ENCODE assay signal across 20 mouse cellular contexts in the genomic region with DNA sequence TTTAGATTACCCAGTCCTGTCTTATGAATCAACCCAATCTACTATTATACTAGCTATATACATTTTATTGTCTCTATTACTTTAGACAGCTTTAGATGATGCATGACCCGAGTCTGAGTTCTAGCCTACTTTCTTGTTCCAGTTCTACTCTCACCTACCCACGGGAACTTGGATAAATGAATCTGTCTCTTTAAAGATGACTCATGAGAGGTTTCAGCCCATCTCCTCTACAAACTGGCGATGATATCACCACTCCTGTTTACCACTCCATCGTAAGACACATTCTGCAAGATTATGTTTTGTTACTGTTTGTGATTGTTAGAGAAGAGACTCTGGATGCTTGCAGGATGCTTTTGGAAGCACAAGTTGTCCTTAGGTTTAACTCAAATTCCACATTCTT.
"Had no signal": no experiment of that assay in that cellular context is flagged by ENCODE, and none has a peak within 500 bp of the region (broad histone marks: within the 10 kb centered on the region; RNA-seq: fewer than 3 reads in every experiment).

No protein-coding gene starts in this region.

- DNase-seq: gastrocnemius, postnatal 25 days; heart, adult 18-20 months; heart, postnatal 14 days; heart, postnatal 36 days; kidney, adult 18-20 months; kidney, adult 8-10 months; kidney, postnatal 10 days; kidney, postnatal 25 days; kidney, postnatal 4 days; liver had no signal

- H3K36me3 ChIP-seq: heart, embryonic 13.5 days; heart, embryonic 15.5 days; hindbrain, embryonic 10.5 days; hindbrain, embryonic 12.5 days; intestine, embryonic 15.5 days; limb, embryonic 10.5 days; limb, embryonic 12.5 days had no signal

- H3K4me1 ChIP-seq: heart, embryonic 13.5 days; heart, embryonic 15.5 days; hindbrain, embryonic 12.5 days; intestine, embryonic 15.5 days had no signal

- H3K27me3 ChIP-seq: heart, embryonic 13.5 days; heart, embryonic 15.5 days; hindbrain, embryonic 12.5 days; intestine, embryonic 15.5 days had no signal

- H3K27ac ChIP-seq: heart, embryonic 13.5 days; heart, embryonic 15.5 days; hindbrain, embryonic 10.5 days; hindbrain, embryonic 12.5 days; hindbrain, embryonic 14.5 days; intestine, embryonic 15.5 days; layer of hippocampus, adult 2 months; left cerebral cortex, adult 2 months; limb, embryonic 10.5 days; limb, embryonic 12.5 days had no signal

- H3K4me3 ChIP-seq: heart, embryonic 13.5 days; heart, embryonic 15.5 days; hindbrain, embryonic 10.5 days; hindbrain, embryonic 12.5 days; intestine, embryonic 15.5 days; layer of hippocampus, adult 2 months; left cerebral cortex, adult 2 months; limb, embryonic 10.5 days; limb, embryonic 12.5 days had no signal

- H3K9ac ChIP-seq: heart, embryonic 13.5 days; heart, embryonic 15.5 days; hindbrain, embryonic 12.5 days; hindbrain, embryonic 14.5 days; intestine, embryonic 15.5 days; limb, embryonic 12.5 days had no signal
